Mouse (Mus musculus) lung, postnatal 10 days (tissue): ENCODE measurements around the gene Kcnk15.

Experiments
- DNase-seq: peaks from one replicate; pipeline ENCODE4 v3.0.0; 2021

Gene Kcnk15

DNA sequence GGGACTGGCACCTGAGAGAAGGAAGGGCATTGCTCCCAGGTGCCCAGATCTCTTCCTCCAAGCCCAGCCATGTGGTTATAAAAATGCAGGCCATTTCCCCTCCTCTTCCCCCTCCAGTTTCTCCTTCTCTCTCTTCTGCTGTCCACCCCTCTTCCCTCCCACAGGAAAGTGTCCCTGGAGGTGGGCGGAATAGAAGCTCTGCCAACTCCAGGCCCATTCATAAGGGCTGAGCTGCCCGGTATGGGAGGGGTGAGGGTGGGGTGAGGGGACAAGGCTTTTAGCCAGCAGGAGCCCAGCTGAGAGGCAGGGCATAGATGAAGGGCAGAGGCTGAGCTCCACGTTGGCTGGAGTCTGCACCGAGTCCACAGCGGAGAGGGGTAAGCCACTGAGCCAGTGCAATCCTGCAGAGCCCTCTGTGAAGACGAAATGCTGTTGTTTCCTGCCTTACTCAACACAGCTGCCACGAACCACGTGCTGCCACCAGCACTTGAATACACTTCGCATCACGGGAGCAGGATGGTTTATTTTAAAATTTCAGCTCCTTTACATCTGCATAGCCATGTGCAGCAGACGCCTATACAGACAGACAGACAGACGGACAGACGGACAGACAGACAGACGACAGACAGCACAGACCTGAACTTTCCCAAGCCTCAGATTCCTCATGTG lies 23.5 kb downstream of the Kcnk15 start:
- DNase-seq, result no peak

DNA sequence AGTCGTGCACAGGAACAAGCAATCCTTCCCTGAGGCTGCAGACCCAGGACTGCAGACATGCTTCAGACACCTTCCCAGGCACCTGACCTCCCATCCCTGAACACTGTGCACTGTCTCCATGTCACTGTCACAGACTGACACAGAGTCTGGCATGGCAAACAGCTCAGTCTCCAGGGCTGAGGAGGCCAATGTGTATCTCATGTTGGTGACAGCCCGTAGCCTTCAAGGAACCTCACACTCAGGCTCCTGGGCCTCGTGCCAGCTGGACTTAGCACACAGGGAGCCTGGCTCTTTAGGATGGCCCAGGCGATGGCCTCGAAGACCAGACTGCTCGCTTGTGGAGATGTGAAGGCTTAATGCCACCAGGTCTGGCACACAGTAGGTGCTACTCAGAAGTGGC lies 27.4 kb downstream of the Kcnk15 start:
- peak; percentile 85 for DNase-seq

DNA sequence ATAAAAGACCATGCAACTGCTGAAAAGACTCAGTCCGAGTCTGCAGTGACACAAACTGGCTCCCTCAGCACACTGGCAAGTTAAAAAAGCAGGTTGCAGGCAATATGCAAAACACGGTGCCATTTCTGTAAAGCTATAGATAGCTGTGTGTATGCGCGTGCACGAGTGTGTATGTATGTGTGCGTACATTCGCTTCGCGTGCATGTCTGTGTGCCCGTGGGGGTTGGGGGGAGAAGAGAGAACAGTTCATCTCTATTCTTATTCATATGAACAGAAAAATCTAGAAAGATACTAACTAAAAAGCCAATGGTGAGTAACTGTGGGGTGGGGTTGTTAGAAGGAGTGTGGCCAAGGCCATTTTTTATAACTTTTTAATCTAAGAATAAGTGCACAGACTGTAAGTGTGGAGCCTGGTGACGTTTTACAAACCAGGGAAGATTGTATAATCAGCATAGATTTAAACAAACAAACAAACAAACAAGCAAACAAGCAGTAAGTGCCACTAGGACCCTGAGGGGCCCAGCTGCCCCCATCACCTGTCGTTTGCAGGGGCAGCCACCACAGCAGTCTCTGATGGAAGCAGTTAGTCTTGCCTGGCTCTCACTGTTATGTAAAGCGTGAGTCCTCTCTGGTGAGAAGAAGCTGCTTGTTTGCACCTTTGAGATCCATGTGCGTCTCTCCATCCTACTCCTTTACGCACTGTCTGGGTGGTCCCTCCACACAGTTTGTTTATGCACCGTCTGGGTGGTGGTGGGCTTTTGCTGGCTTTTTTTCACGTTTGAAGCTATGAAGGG lies 29.6 kb downstream of the Kcnk15 start:
- no peak for DNase-seq

DNA sequence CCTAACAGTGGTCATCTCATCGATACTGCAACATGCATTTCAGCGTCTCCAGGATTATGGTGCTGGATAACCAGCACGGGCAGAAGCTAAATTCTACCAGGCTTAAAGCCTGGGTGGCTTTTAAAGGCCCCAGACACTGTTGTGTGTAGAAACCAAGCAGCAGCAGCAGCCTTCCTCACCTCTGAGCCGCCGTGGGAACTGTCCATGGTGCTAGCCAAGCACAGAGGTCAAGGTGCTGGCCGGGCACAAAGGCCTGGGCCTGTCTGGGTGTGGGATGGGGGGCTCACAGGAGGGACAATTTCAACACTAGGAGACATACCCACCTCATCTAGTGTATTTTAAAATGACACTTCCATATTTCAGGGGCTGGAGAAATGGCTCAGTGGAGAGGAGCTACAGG lies 36.0 kb downstream of the Kcnk15 start:
- peak; percentile 23 for DNase-seq

DNA sequence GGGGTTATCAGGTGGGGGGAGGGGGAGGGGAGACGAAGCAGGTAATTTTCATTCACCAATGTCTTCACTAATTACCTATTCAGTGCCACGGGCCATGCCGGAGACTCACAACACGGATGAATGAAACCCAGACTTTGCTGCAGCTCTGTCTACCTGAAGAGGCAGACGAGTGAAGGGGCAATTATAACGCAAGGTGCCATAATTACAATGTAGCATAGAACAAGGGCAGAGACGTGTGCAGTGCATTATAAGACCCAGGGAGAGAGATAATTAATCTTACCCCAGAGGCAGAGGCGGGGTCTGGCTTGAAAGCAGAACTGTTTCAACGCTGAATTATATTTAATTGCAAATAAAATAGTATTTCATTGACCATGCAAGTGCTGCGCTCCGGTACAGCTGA lies 37.1 kb downstream of the Kcnk15 start:
- DNase-seq, result no peak

DNA sequence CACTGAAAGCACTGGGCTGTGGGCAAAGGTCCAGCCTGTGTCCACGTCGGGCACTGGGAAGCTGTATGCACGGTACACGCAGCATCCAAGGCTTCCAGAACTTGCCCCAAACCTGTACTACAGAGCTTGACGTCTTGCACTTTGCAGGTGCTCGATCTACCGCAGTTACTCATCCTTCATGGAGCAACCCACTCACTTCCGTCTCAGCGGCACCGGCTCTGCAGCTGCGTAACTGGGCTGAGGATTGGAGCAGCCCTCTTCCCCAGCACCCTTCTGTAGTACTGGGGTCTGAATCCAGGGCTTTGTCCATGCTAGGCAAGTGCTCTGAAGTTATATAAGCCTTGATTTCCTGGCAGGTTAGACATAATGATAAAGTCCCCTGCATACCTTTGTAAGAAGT lies 37.8 kb downstream of the Kcnk15 start:
- DNase-seq, result no peak

DNA sequence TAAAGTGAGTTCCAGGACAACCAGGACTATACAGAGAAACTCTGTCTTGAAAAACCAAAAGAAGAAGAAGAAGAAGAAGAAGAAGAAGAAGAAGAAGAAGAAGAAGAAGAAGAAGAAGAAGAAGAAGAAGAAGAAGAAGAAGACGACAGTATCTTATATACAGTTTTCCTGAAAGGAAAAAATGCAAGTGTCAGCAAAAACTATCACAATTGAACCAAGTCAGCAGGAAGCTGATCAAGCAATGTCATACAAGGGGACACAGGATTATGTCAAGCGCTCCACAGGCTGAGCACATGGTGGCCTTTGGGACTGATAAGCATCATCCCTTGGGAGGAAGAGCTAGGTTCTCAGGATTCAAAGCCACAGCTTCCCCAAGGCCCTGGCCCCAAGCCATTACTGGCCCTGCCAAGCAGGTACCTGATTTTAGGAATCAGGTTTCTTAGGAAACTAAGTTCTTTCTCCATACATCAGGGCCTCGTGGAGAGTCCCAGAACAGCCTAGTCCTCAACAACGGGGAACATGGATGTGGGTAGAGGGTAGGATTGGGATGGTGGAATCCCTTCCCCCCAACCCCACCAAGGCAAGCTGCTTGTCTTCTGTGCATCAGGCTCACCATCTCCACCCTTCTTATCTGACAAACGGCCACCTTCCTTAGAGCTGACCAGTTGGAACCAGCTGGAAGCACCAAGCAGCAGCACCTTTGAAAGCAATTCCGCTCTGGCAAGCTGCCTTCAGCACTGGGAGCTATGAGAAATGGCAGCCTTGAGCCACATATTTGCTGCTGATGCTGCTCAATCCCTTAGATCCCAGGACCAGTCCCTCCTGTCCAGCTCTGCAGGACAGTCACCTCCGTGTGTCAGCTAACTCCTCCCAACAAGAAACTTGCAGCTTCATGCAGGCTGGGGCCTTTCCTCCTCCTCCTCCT lies 40.3 kb downstream of the Kcnk15 start:
- DNase-seq, result no peak

- no peak for DNase-seq
These were observed 41.7 kb downstream of the Kcnk15 start for GRCm38 (mm10) chr2:163895156-163895555.

DNA sequence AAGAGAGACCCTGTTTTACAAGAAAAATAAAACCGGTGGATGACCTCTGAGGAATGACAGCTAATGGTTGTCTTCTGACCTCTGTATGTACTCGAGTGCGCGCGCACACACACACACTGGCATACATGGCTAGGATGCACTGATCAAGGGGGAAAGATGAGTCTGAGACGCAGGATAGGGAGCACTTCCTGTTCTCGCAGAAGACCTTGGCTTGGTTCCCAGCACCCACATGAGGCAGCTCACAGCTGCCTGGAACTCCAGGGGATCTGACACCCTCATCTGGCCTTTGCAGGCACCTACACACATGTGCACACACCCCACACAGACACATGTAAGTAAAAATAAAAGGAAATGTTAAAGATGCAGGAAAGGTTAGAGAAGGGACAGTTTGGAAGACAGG lies 43.6 kb downstream of the Kcnk15 start:
- no peak for DNase-seq

GRCm38 (mm10) chr2:163897988-163898535 lies 44.6 kb downstream of the Kcnk15 start:
- DNase-seq, result no peak

GRCm38 (mm10) chr2:163899910-163900411 lies 46.5 kb downstream of the Kcnk15 start:
- DNase-seq, result no peak

- no peak for DNase-seq
These were observed 47.6 kb downstream of the Kcnk15 start for GRCm38 (mm10) chr2:163901043-163901442.

DNA sequence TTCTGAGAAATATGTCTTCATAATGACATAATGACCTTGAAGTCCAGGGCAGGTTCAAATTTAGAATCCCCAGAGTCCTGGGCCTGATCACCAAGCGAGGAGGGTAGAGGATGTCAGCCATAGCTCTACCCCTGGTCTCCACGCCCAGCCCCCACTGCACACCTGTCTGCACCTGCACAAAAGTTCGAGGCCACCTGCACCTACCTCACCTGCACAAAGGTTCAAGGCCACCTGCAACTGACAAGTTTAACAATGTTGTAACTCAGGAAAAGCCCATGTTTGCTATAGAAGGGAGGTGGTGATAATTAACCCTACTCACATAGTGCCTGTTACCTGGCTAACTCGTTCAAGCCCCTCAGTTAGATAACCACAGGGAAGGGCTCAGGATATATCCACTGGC lies 49.0 kb downstream of the Kcnk15 start:
- no peak for DNase-seq

- DNase-seq, result no peak
These were observed 50.0 kb downstream of the Kcnk15 start for GRCm38 (mm10) chr2:163903461-163903860.

- DNase-seq, result no peak
These were observed 50.9 kb downstream of the Kcnk15 start for GRCm38 (mm10) chr2:163904323-163904722.

- DNase-seq, result no peak
These were observed 53.7 kb downstream of the Kcnk15 start for GRCm38 (mm10) chr2:163907131-163907530.
